Mouse (Mus musculus): ENCODE data around the gene Pnldc1. TPM values are rescaled to one million over a fixed set of nuclear protein-coding genes. Genes with fewer than 3 reads are reported as not detected.
A peak's percentile ranks its signal among the peaks of the same experiment; 100 is the strongest.
"Not testable (repeated sequence)": the region's sequence is repeated elsewhere in the genome, so short reads cannot be mapped to it uniquely, and the experiment has no call there.

The Pnldc1 gene
- polyA plus RNA-seq, 1 experiment from 2014 or later, result 1.7 TPM

GRCm38 (mm10) chr17:12903372-12904333, 6.4 kb downstream of the Pnldc1 start:
- 49% methylated on average over 11 of the region's 12 CpGs for WGBS
- Histone ChIP-seq H3K4me2 (ENCODE audit: low read depth, severe bottlenecking) (no peak overlapping the region), H3K36me3 (ENCODE audit: control insufficient read depth, insufficient read depth, low read length) (peaks cover 6% of the 10 kb centered on the region; the same call in 1 of the 2 replicates), H3K27ac (replicated peaks; ENCODE audit: low read depth, low read length) (no peak overlapping the region), H3K9ac (ENCODE audit: low read length) (no peak overlapping the region), H3K4me3 (ENCODE audit: low read depth, low read length) (no peak overlapping the region), H3K4me1 (ENCODE audit: control insufficient read depth, insufficient read depth, low read length) (no peaks in the 10 kb centered on the region), H3K9me3 (ENCODE audit: control insufficient read depth, low read length) (no peaks in the 10 kb centered on the region), H3K27me3 (ENCODE audit: control insufficient read depth, insufficient read depth, low read length) (no peaks in the 10 kb centered on the region)
- no peak for DNase-seq (ENCODE audit: low spot score)
- peak; percentile 44; the same call in 1 of the 2 replicates for ATAC-seq (ENCODE audit: insufficient number of reproducible peaks, low FRiP score, low TSS enrichment, low read depth)

GRCm38 (mm10) chr17:12902291-12902690, 7.7 kb downstream of the Pnldc1 start:
- 97% methylated on average over 6 of the region's 6 CpGs for WGBS
- H3K4me1 ChIP-seq (ENCODE audit: control insufficient read depth, insufficient read depth, low read length), result no peaks in the 10 kb centered on the region
- H3K4me2 ChIP-seq (ENCODE audit: low read depth, severe bottlenecking), result no peak overlapping the region
- H3K9ac ChIP-seq (ENCODE audit: low read length), result no peak overlapping the region
- H3K9me3 ChIP-seq (ENCODE audit: control insufficient read depth, low read length), result no peaks in the 10 kb centered on the region
- ATAC-seq (ENCODE audit: insufficient number of reproducible peaks, low FRiP score, low TSS enrichment, low read depth), result no peak
- H3K27me3 ChIP-seq (ENCODE audit: control insufficient read depth, insufficient read depth, low read length), result no peaks in the 10 kb centered on the region
- no peak for DNase-seq (ENCODE audit: low spot score)
- H3K27ac ChIP-seq (replicated peaks; ENCODE audit: low read depth, low read length), result no peak overlapping the region
- peaks cover 6% of the 10 kb centered on the region; the same call in 1 of the 2 replicates for H3K36me3 ChIP-seq (ENCODE audit: control insufficient read depth, insufficient read depth, low read length)
- no peak overlapping the region for H3K4me3 ChIP-seq (ENCODE audit: low read depth, low read length)

GRCm38 (mm10) chr17:12898607-12899006, 11.4 kb downstream of the Pnldc1 start:
- not testable (repeated sequence) for H3K4me3 ChIP-seq (ENCODE audit: low read depth, low read length); H3K27ac ChIP-seq (replicated peaks; ENCODE audit: low read depth, low read length); H3K4me2 ChIP-seq (ENCODE audit: low read depth, severe bottlenecking); H3K9me3 ChIP-seq (ENCODE audit: control insufficient read depth, low read length); H3K9ac ChIP-seq (ENCODE audit: low read length); H3K27me3 ChIP-seq (ENCODE audit: control insufficient read depth, insufficient read depth, low read length); H3K4me1 ChIP-seq (ENCODE audit: control insufficient read depth, insufficient read depth, low read length); DNase-seq (ENCODE audit: low spot score); ATAC-seq (ENCODE audit: insufficient number of reproducible peaks, low FRiP score, low TSS enrichment, low read depth); H3K36me3 ChIP-seq (ENCODE audit: control insufficient read depth, insufficient read depth, low read length)
- 48% methylated on average over 2 of the region's 2 CpGs for WGBS

GRCm38 (mm10) chr17:12897674-12898073, 12.4 kb downstream of the Pnldc1 start:
- H3K9ac ChIP-seq (ENCODE audit: low read length), result no peak overlapping the region
- DNase-seq (ENCODE audit: low spot score), result no peak
- WGBS, result 89% methylated on average over 5 of the region's 5 CpGs
- no peaks in the 10 kb centered on the region for H3K9me3 ChIP-seq (ENCODE audit: control insufficient read depth, low read length)
- H3K36me3 ChIP-seq (ENCODE audit: control insufficient read depth, insufficient read depth, low read length), result peaks cover 4% of the 10 kb centered on the region; the same call in 1 of the 2 replicates
- no peak overlapping the region for H3K4me2 ChIP-seq (ENCODE audit: low read depth, severe bottlenecking)
- ATAC-seq (ENCODE audit: insufficient number of reproducible peaks, low FRiP score, low TSS enrichment, low read depth), result no peak
- H3K27me3 ChIP-seq (ENCODE audit: control insufficient read depth, insufficient read depth, low read length), result no peaks in the 10 kb centered on the region
- H3K27ac ChIP-seq (replicated peaks; ENCODE audit: low read depth, low read length), result no peak overlapping the region
- H3K4me3 ChIP-seq (ENCODE audit: low read depth, low read length), result no peak overlapping the region
- H3K4me1 ChIP-seq (ENCODE audit: control insufficient read depth, insufficient read depth, low read length), result no peaks in the 10 kb centered on the region

- H3K9ac ChIP-seq (ENCODE audit: low read length), result no peak overlapping the region
- ATAC-seq (ENCODE audit: insufficient number of reproducible peaks, low FRiP score, low TSS enrichment, low read depth), result no peak
- DNase-seq (ENCODE audit: low spot score), result no peak
- H3K4me1 ChIP-seq (ENCODE audit: control insufficient read depth, insufficient read depth, low read length), result no peaks in the 10 kb centered on the region
- H3K4me3 ChIP-seq (ENCODE audit: low read depth, low read length), result no peak overlapping the region
- no peak overlapping the region for H3K4me2 ChIP-seq (ENCODE audit: low read depth, severe bottlenecking)
- no peaks in the 10 kb centered on the region for H3K27me3 ChIP-seq (ENCODE audit: control insufficient read depth, insufficient read depth, low read length)
- H3K9me3 ChIP-seq (ENCODE audit: control insufficient read depth, low read length), result no peaks in the 10 kb centered on the region
- no peaks in the 10 kb centered on the region for H3K36me3 ChIP-seq (ENCODE audit: control insufficient read depth, insufficient read depth, low read length)
- H3K27ac ChIP-seq (replicated peaks; ENCODE audit: low read depth, low read length), result no peak overlapping the region
- 89% methylated on average over 9 of the region's 9 CpGs for WGBS
Measured at GRCm38 (mm10) chr17:12892033-12892432, 18.0 kb downstream of the Pnldc1 start.

- H3K4me2 ChIP-seq (ENCODE audit: low read depth, severe bottlenecking), result no peak overlapping the region
- WGBS, result 86% methylated on average over 4 of the region's 4 CpGs
- H3K4me1 ChIP-seq (ENCODE audit: control insufficient read depth, insufficient read depth, low read length), result no peaks in the 10 kb centered on the region
- H3K9me3 ChIP-seq (ENCODE audit: control insufficient read depth, low read length), result no peaks in the 10 kb centered on the region
- no peak overlapping the region for H3K9ac ChIP-seq (ENCODE audit: low read length)
- no peak overlapping the region for H3K4me3 ChIP-seq (ENCODE audit: low read depth, low read length)
- H3K36me3 ChIP-seq (ENCODE audit: control insufficient read depth, insufficient read depth, low read length), result no peaks in the 10 kb centered on the region
- H3K27me3 ChIP-seq (ENCODE audit: control insufficient read depth, insufficient read depth, low read length), result no peaks in the 10 kb centered on the region
- no peak for ATAC-seq (ENCODE audit: insufficient number of reproducible peaks, low FRiP score, low TSS enrichment, low read depth)
- H3K27ac ChIP-seq (replicated peaks; ENCODE audit: low read depth, low read length), result no peak overlapping the region
- DNase-seq (ENCODE audit: low spot score), result no peak
Measured at GRCm38 (mm10) chr17:12891054-12891453, 19.0 kb downstream of the Pnldc1 start.

- Histone ChIP-seq H3K4me1 (ENCODE audit: control insufficient read depth, insufficient read depth, low read length) (no peaks in the 10 kb centered on the region), H3K4me3 (ENCODE audit: low read depth, low read length) (no peak overlapping the region), H3K27me3 (ENCODE audit: control insufficient read depth, insufficient read depth, low read length) (no peaks in the 10 kb centered on the region), H3K9me3 (ENCODE audit: control insufficient read depth, low read length) (no peaks in the 10 kb centered on the region), H3K36me3 (ENCODE audit: control insufficient read depth, insufficient read depth, low read length) (no peaks in the 10 kb centered on the region), H3K27ac (replicated peaks; ENCODE audit: low read depth, low read length) (no peak overlapping the region), H3K4me2 (ENCODE audit: low read depth, severe bottlenecking) (no peak overlapping the region), H3K9ac (ENCODE audit: low read length) (no peak overlapping the region)
- ATAC-seq (ENCODE audit: insufficient number of reproducible peaks, low FRiP score, low TSS enrichment, low read depth), result no peak
- 78% methylated on average over 15 of the region's 15 CpGs for WGBS
- no peak for DNase-seq (ENCODE audit: low spot score)
Measured at GRCm38 (mm10) chr17:12887021-12887775, 22.8 kb downstream of the Pnldc1 start.

- no peak overlapping the region for H3K4me3 ChIP-seq (ENCODE audit: low read depth, low read length)
- no peaks in the 10 kb centered on the region for H3K27me3 ChIP-seq (ENCODE audit: control insufficient read depth, insufficient read depth, low read length)
- no peaks in the 10 kb centered on the region for H3K9me3 ChIP-seq (ENCODE audit: control insufficient read depth, low read length)
- no peaks in the 10 kb centered on the region for H3K36me3 ChIP-seq (ENCODE audit: control insufficient read depth, insufficient read depth, low read length)
- ATAC-seq (ENCODE audit: insufficient number of reproducible peaks, low FRiP score, low TSS enrichment, low read depth), result no peak
- no peak overlapping the region for H3K9ac ChIP-seq (ENCODE audit: low read length)
- 27% methylated on average over 6 of the region's 6 CpGs for WGBS
- DNase-seq (ENCODE audit: low spot score), result no peak
- H3K27ac ChIP-seq (replicated peaks; ENCODE audit: low read depth, low read length), result no peak overlapping the region
- H3K4me2 ChIP-seq (ENCODE audit: low read depth, severe bottlenecking), result no peak overlapping the region
- H3K4me1 ChIP-seq (ENCODE audit: control insufficient read depth, insufficient read depth, low read length), result no peaks in the 10 kb centered on the region
Measured at GRCm38 (mm10) chr17:12886620-12887019, 23.4 kb downstream of the Pnldc1 start.
